Mouse (Mus musculus) c-Kit-positive CD71-positive TER-119-negative erythroid progenitor cells, embryonic 14.5 days (primary cell): ENCODE results near the gene Fbxw2.
"Not testable (repeated sequence)": the region's sequence is repeated elsewhere in the genome, so short reads cannot be mapped to it uniquely, and the experiment has no call there.

ENCODE experiments used
- DNase-seq: peaks from one replicate; pipeline ENCODE4 v3.0.0-alpha.2; 2013; ENCODE audit warnings: low read depth

The Fbxw2 gene

GRCm38 (mm10) chr2:34825827-34826459, at the start of gene Fbxw2:
Fbxw2 (minus strand) TSS chr2:34826311.
- DNase-seq = peak; percentile 83

GRCm38 (mm10) chr2:34874816-34875345, 48.8 kb upstream of the Fbxw2 start, which contains the start of gene Psmd5:
Psmd5 (minus strand) TSS chr2:34874968.
- DNase-seq = no peak

- DNase-seq = no peak
Measured at GRCm38 (mm10) chr2:34874271-34874670, 48.2 kb upstream of the Fbxw2 start, which contains the start of gene Cutal. Cutal (plus strand) TSS chr2:34874396.

GRCm38 (mm10) chr2:34870520-34871474, 44.7 kb upstream of the Fbxw2 start:
- peak; percentile 100 for DNase-seq

GRCm38 (mm10) chr2:34869680-34870079, 43.6 kb upstream of the Fbxw2 start:
- DNase-seq = peak; percentile 75

- DNase-seq = peak; percentile 40
Measured at GRCm38 (mm10) chr2:34857728-34858127, 31.6 kb upstream of the Fbxw2 start.

- no peak for DNase-seq
Measured at GRCm38 (mm10) chr2:34855265-34855664, 29.2 kb upstream of the Fbxw2 start.

- DNase-seq = no peak
Measured at GRCm38 (mm10) chr2:34847702-34848101, 21.6 kb upstream of the Fbxw2 start.

GRCm38 (mm10) chr2:34843211-34843939, 17.3 kb upstream of the Fbxw2 start:
- DNase-seq = no peak

- no peak for DNase-seq
Measured at GRCm38 (mm10) chr2:34841706-34842105, 15.6 kb upstream of the Fbxw2 start.

GRCm38 (mm10) chr2:34840143-34840542, 14.0 kb upstream of the Fbxw2 start:
- not testable (repeated sequence) for DNase-seq

- DNase-seq = no peak
Measured at GRCm38 (mm10) chr2:34835669-34836068, 9.6 kb upstream of the Fbxw2 start.

GRCm38 (mm10) chr2:34833624-34834023, 7.5 kb upstream of the Fbxw2 start:
- DNase-seq = no peak

- DNase-seq = not testable (repeated sequence)
Measured at GRCm38 (mm10) chr2:34832766-34833457, 6.8 kb upstream of the Fbxw2 start, which contains the start of gene Gm34653. Gm34653 (plus strand) TSS chr2:34833007.

- DNase-seq = not testable (repeated sequence)
Measured at GRCm38 (mm10) chr2:34830066-34830465, 4.0 kb upstream of the Fbxw2 start.

- no peak for DNase-seq
Measured at GRCm38 (mm10) chr2:34828026-34828425, 1.9 kb upstream of the Fbxw2 start.

- DNase-seq = no peak
Measured at GRCm38 (mm10) chr2:34827591-34827990, 1.5 kb upstream of the Fbxw2 start.

GRCm38 (mm10) chr2:34826460-34827231, 535 bp upstream of the Fbxw2 start:
- no peak for DNase-seq

- DNase-seq = no peak
Measured at GRCm38 (mm10) chr2:34818492-34818891, 7.6 kb downstream of the Fbxw2 start.

- not testable (repeated sequence) for DNase-seq
Measured at GRCm38 (mm10) chr2:34815893-34816292, 10.2 kb downstream of the Fbxw2 start.
